Mouse (Mus musculus) inflammation-experienced regulatory T-cells, adult 6 months (primary cell): ENCODE data around the gene Ick. TPM values are rescaled to one million over a fixed set of nuclear protein-coding genes. Genes with fewer than 3 reads are reported as not detected.
"Not testable (repeated sequence)": the region's sequence is repeated elsewhere in the genome, so short reads cannot be mapped to it uniquely, and the experiment has no call there.

ENCODE experiments used
- ATAC-seq: one replicate; pipeline ENCODE4 v1.8.0; 2017
- polyA plus RNA-seq, 3 experiments: library from polyadenylated mRNA; unstranded; fragments of 100-300 nt; shearing (Covaris generic); gene quantifications; one replicate each; pipeline ENCODE4 v1.2.1; 2017

The Ick gene
- polyA plus RNA-seq, result 1 to 10 TPM; 4.7 to 8.9 (median 6.9) TPM

- ATAC-seq, result peak; percentile 87
Measured at GRCm38 (mm10) chr9:78108796-78109239, at the start of gene Ick, which contains the start of gene Fbxo9. Gene Ick (plus strand): TSS chr9:78109192. Gene Fbxo9 (minus strand): TSS chr9:78109065.

- ATAC-seq, result no peak
Measured at GRCm38 (mm10) chr9:78059525-78060120, 49.4 kb upstream of the Ick start.

GRCm38 (mm10) chr9:78062392-78062791, 46.6 kb upstream of the Ick start:
- no peak for ATAC-seq

- ATAC-seq, result no peak
Measured at GRCm38 (mm10) chr9:78064121-78064520, 44.9 kb upstream of the Ick start.

GRCm38 (mm10) chr9:78070496-78070895, 38.5 kb upstream of the Ick start:
- ATAC-seq, result no peak

GRCm38 (mm10) chr9:78071626-78072025, 37.4 kb upstream of the Ick start:
- no peak for ATAC-seq

GRCm38 (mm10) chr9:78073291-78073690, 35.7 kb upstream of the Ick start:
- ATAC-seq, result not testable (repeated sequence)

GRCm38 (mm10) chr9:78073713-78074340, 35.2 kb upstream of the Ick start:
- ATAC-seq, result peak; percentile 69

- ATAC-seq, result no peak
Measured at GRCm38 (mm10) chr9:78075256-78075655, 33.7 kb upstream of the Ick start.

GRCm38 (mm10) chr9:78078240-78078639, 30.8 kb upstream of the Ick start:
- ATAC-seq, result no peak

- no peak for ATAC-seq
Measured at GRCm38 (mm10) chr9:78081835-78082234, 27.2 kb upstream of the Ick start.

GRCm38 (mm10) chr9:78084341-78084740, 24.7 kb upstream of the Ick start:
- no peak for ATAC-seq

- ATAC-seq, result no peak
Measured at GRCm38 (mm10) chr9:78085722-78086287, 23.2 kb upstream of the Ick start.

GRCm38 (mm10) chr9:78087751-78088150, 21.2 kb upstream of the Ick start:
- no peak for ATAC-seq

GRCm38 (mm10) chr9:78088521-78088920, 20.5 kb upstream of the Ick start:
- ATAC-seq, result no peak

- ATAC-seq, result no peak
Measured at GRCm38 (mm10) chr9:78088971-78089370, 20.0 kb upstream of the Ick start.

GRCm38 (mm10) chr9:78089906-78090305, 19.1 kb upstream of the Ick start:
- ATAC-seq, result no peak

GRCm38 (mm10) chr9:78090596-78090995, 18.4 kb upstream of the Ick start:
- no peak for ATAC-seq

- ATAC-seq, result no peak
Measured at GRCm38 (mm10) chr9:78095686-78096085, 13.3 kb upstream of the Ick start.

- ATAC-seq, result no peak
Measured at GRCm38 (mm10) chr9:78096376-78096775, 12.6 kb upstream of the Ick start.

GRCm38 (mm10) chr9:78100956-78101355, 8.0 kb upstream of the Ick start:
- peak; percentile 54 for ATAC-seq

GRCm38 (mm10) chr9:78101431-78101830, 7.6 kb upstream of the Ick start:
- no peak for ATAC-seq

GRCm38 (mm10) chr9:78103965-78104560, 4.9 kb upstream of the Ick start:
- ATAC-seq, result no peak

GRCm38 (mm10) chr9:78104973-78105372, 4.0 kb upstream of the Ick start:
- ATAC-seq, result no peak
